Mouse (Mus musculus) myocyte (in vitro differentiated cells): ENCODE measurements at regions not wholly inside any gene's neighbourhood (a gene's known extent, or its start where the extent isn't known, plus 50 kb on each side); places are given as distances from the start of the nearest gene placed in this dataset.

Experiments
- H3K27me3 ChIP-seq: one replicate; pipeline ENCODE4 v1.6.1; 2011; ENCODE audit not compliant: control insufficient read depth, insufficient read depth, insufficient read length
- H3K36me3 ChIP-seq: one replicate; pipeline ENCODE4 v1.6.1; 2011; ENCODE audit not compliant: control insufficient read depth, insufficient read depth
- H3K4me2 ChIP-seq: one replicate; pipeline ENCODE4 v1.6.1; 2011; ENCODE audit warnings: low read depth, control low read depth
- H3K4me3 ChIP-seq: one replicate; pipeline ENCODE4 v1.5.1; 2011; ENCODE audit warnings: mild to moderate bottlenecking, control low read depth, moderate library complexity
- H3K79me2 ChIP-seq: one replicate; pipeline ENCODE4 v1.6.1; 2011; ENCODE audit not compliant: control insufficient read depth, insufficient read depth
- H3ac ChIP-seq: one replicate; pipeline ENCODE4 v1.6.1; 2011; ENCODE audit not compliant: control insufficient read depth, insufficient read length
- CEBPB ChIP-seq: IDR thresholded peaks from 2 replicates; pipeline ENCODE4 v1.6.1; 2011; ENCODE audit warnings: mild to moderate bottlenecking, moderate library complexity; ENCODE audit not compliant: poor library complexity, insufficient read depth, severe bottlenecking
- E2F4 ChIP-seq: IDR thresholded peaks from one replicate; pipeline ENCODE4 v1.6.1; 2011; ENCODE audit warnings: mild to moderate bottlenecking, control low read depth, moderate library complexity; ENCODE audit not compliant: insufficient read depth
- MAX ChIP-seq: IDR thresholded peaks from one replicate; pipeline ENCODE4 v1.6.1; 2011; ENCODE audit warnings: low read depth, mild to moderate bottlenecking, control low read depth
- MYOD1 ChIP-seq, 3 experiments: IDR thresholded peaks; one replicate each; pipeline ENCODE4 v1.6.1; 2011; ENCODE audit warnings: control low read depth in 2 of 3, low read depth in 2 of 3, mild to moderate bottlenecking in 2 of 3, moderate library complexity in 1 of 3; ENCODE audit not compliant: insufficient read length in 2 of 3, control insufficient read depth in 1 of 3
- MYOG ChIP-seq, 3 experiments: IDR thresholded peaks; one replicate each; pipeline ENCODE4 v1.6.1; 2011; ENCODE audit warnings: control low read depth in 2 of 3, low read depth in 2 of 3, mild to moderate bottlenecking in 2 of 3; ENCODE audit not compliant: insufficient read length in 2 of 3, control insufficient read depth in 1 of 3, insufficient read depth in 1 of 3
- POLR2A ChIP-seq: IDR thresholded peaks from one replicate; pipeline ENCODE4 v1.6.1; 2011; ENCODE audit warnings: low read depth, mild to moderate bottlenecking, control low read depth, moderate library complexity; ENCODE audit not compliant: insufficient read length
- POLR2AphosphoS2 ChIP-seq: IDR thresholded peaks from one replicate; pipeline ENCODE4 v1.6.1; 2011; ENCODE audit warnings: low read depth, control low read depth; ENCODE audit not compliant: insufficient read length
- REST ChIP-seq: IDR thresholded peaks from one replicate; pipeline ENCODE4 v1.6.1; 2011; ENCODE audit warnings: mild to moderate bottlenecking, control low read depth, moderate library complexity; ENCODE audit not compliant: insufficient read depth, insufficient read length
- SRF ChIP-seq: IDR thresholded peaks from one replicate; pipeline ENCODE4 v1.6.1; 2011; ENCODE audit warnings: low read depth; ENCODE audit not compliant: control insufficient read depth, insufficient read length
- TCF12 ChIP-seq: IDR thresholded peaks from one replicate; pipeline ENCODE4 v1.6.1; 2011; ENCODE audit warnings: mild to moderate bottlenecking, control low read depth; ENCODE audit not compliant: poor library complexity, insufficient read depth, severe bottlenecking
- TCF3 ChIP-seq: IDR thresholded peaks from one replicate; pipeline ENCODE4 v1.6.1; 2011; ENCODE audit warnings: low read depth, control low read depth; ENCODE audit not compliant: insufficient read length
- USF1 ChIP-seq: IDR thresholded peaks from one replicate; pipeline ENCODE4 v1.6.1; 2011; ENCODE audit warnings: low read depth, mild to moderate bottlenecking, control low read depth, moderate library complexity

DNA sequence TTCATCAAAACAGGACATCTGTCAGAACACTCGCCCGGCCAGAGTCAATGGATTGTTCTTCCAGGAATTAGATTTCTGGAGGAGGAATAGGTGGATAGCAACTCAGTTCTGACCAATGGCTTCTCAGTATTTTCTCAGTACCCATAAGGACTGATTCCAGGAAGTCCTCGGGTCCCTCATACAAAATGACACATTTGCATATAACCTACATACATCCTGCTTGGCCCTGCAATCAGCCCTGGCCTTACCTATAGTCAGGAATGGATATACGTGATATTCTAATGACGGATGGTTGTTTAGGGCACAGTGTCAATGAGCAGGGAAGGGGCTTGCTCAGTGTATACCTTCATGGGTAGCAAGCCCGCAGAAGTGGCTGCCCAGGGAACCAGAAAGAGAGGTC lies 327.8 kb upstream of the 3110018I06Rik start:
- H3K4me2 ChIP-seq = no peak overlapping the region
- no peaks in the 10 kb centered on the region for H3K27me3 ChIP-seq
- no peak overlapping the region for H3K4me3 ChIP-seq
- H3ac ChIP-seq = no peak overlapping the region
- H3K79me2 ChIP-seq = no peaks in the 10 kb centered on the region
- TF ChIP-seq E2F4 (no peak), POLR2A (no peak), SRF (no peak), REST (no peak), MYOD1 (IDR thresholded peaks at IDR 0.05; ENCODE audit: control insufficient read depth in 1 of 3, insufficient read length in 2 of 3, low read depth in 2 of 3) (no peak), MYOG (IDR thresholded peaks at IDR 0.05; ENCODE audit: control insufficient read depth in 1 of 3, insufficient read depth in 1 of 3, insufficient read length in 2 of 3, low read depth in 2 of 3) (no peak), TCF3 (no peak), POLR2AphosphoS2 (no peak), MAX (no peak), USF1 (no peak), TCF12 (no peak), CEBPB (no peak)
- H3K36me3 ChIP-seq = no peaks in the 10 kb centered on the region

- H3K4me3 ChIP-seq = no peak overlapping the region
- H3K79me2 ChIP-seq = no peaks in the 10 kb centered on the region
- TF ChIP-seq POLR2AphosphoS2 (no peak), TCF3 (no peak)
- no peak overlapping the region for H3K4me2 ChIP-seq
- H3ac ChIP-seq = no peak overlapping the region
- no peaks in the 10 kb centered on the region for H3K27me3 ChIP-seq
- no peaks in the 10 kb centered on the region for H3K36me3 ChIP-seq
Observed at GRCm38 (mm10) chr12:107170926-107171325, 317.5 kb upstream of the 3110018I06Rik start.

GRCm38 (mm10) chr12:107171676-107172075 lies 316.8 kb upstream of the 3110018I06Rik start:
- no peak overlapping the region for H3ac ChIP-seq
- no peak for TF ChIP-seq MYOD1 (IDR thresholded peaks at IDR 0.05; ENCODE audit: control insufficient read depth in 1 of 3, insufficient read length in 2 of 3, low read depth in 2 of 3)
- no peak for TF ChIP-seq REST
- TF ChIP-seq MAX = no peak
- TF ChIP-seq E2F4 = no peak
- no peak for TF ChIP-seq CEBPB
- no peak for TF ChIP-seq TCF3
- no peak for TF ChIP-seq MYOG (IDR thresholded peaks at IDR 0.05; ENCODE audit: control insufficient read depth in 1 of 3, insufficient read depth in 1 of 3, insufficient read length in 2 of 3, low read depth in 2 of 3)
- TF ChIP-seq SRF = no peak
- TF ChIP-seq POLR2AphosphoS2 = no peak
- TF ChIP-seq USF1 = no peak
- no peak for TF ChIP-seq POLR2A
- no peak for TF ChIP-seq TCF12
- H3K79me2 ChIP-seq = no peaks in the 10 kb centered on the region
- no peaks in the 10 kb centered on the region for H3K27me3 ChIP-seq
- no peak overlapping the region for H3K4me2 ChIP-seq
- no peaks in the 10 kb centered on the region for H3K36me3 ChIP-seq
- no peak overlapping the region for H3K4me3 ChIP-seq

DNA sequence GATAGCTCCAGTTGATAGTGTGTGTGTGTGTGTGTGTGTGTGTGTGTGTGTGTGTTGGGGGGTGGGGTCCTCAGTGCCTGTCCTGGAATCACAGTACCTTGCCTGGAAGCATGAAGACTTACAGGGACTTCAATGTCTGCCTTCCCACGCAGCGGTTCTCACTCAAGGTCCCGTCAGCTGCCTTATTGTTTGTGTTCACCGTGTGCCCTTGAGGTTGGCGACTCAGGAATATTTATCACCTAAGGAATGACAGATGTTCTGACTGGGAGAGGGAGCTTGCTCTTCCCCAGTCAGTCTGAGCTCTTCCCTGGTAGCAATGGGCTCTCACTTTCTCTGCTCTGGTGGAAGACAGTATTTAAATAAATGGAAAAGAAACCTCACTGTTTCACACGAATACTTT lies 309.8 kb upstream of the 3110018I06Rik start:
- H3K36me3 ChIP-seq = no peaks in the 10 kb centered on the region

GRCm38 (mm10) chr12:107180501-107180900 lies 307.9 kb upstream of the 3110018I06Rik start:
- TF ChIP-seq MYOG (IDR thresholded peaks at IDR 0.05; ENCODE audit: control insufficient read depth in 1 of 3, insufficient read depth in 1 of 3, insufficient read length in 2 of 3, low read depth in 2 of 3) (no peak), TCF3 (no peak), SRF (no peak), MYOD1 (IDR thresholded peaks at IDR 0.05; ENCODE audit: control insufficient read depth in 1 of 3, insufficient read length in 2 of 3, low read depth in 2 of 3) (no peak), POLR2A (no peak)
- H3K4me2 ChIP-seq = no peak overlapping the region
- H3K79me2 ChIP-seq = no peaks in the 10 kb centered on the region
- no peaks in the 10 kb centered on the region for H3K27me3 ChIP-seq
- no peak overlapping the region for H3K4me3 ChIP-seq
- H3ac ChIP-seq = no peak overlapping the region
- no peaks in the 10 kb centered on the region for H3K36me3 ChIP-seq

More for the DNA sequence above, 309.8 kb upstream of the 3110018I06Rik start:
- H3K27me3 ChIP-seq = no peaks in the 10 kb centered on the region
- H3K4me3 ChIP-seq = no peak overlapping the region
- no peak for TF ChIP-seq TCF3
- TF ChIP-seq USF1 = no peak
- no peak for TF ChIP-seq MAX
- no peak for TF ChIP-seq TCF12
- no peak for TF ChIP-seq CEBPB
- no peak for TF ChIP-seq REST
- no peak for TF ChIP-seq SRF
- TF ChIP-seq E2F4 = no peak
- TF ChIP-seq POLR2AphosphoS2 = no peak
- no peak for TF ChIP-seq POLR2A
- TF ChIP-seq MYOG (IDR thresholded peaks at IDR 0.05; ENCODE audit: control insufficient read depth in 1 of 3, insufficient read depth in 1 of 3, insufficient read length in 2 of 3, low read depth in 2 of 3) = no peak
- no peak for TF ChIP-seq MYOD1 (IDR thresholded peaks at IDR 0.05; ENCODE audit: control insufficient read depth in 1 of 3, insufficient read length in 2 of 3, low read depth in 2 of 3)
- no peak overlapping the region for H3K4me2 ChIP-seq
- H3K79me2 ChIP-seq = no peaks in the 10 kb centered on the region
- H3ac ChIP-seq = no peak overlapping the region
